Mouse (Mus musculus) frontal cortex, postnatal 14 days (tissue): ENCODE measurements around the gene Grin3b.
"Not testable (repeated sequence)": the region's sequence is repeated elsewhere in the genome, so short reads cannot be mapped to it uniquely, and the experiment has no call there.

ENCODE experiments used
- DNase-seq, 2 experiments: peaks; one replicate each; pipeline ENCODE4 v3.0.0; 2022; ENCODE audit warnings: low spot score in 2 of 2

Grin3b gene

GRCm38 (mm10) chr10:79936284-79936910 is 34.1 kb upstream of the Grin3b start:
- no peak for DNase-seq

- DNase-seq = no peak
Observed at GRCm38 (mm10) chr10:79936911-79937441, 33.5 kb upstream of the Grin3b start.

GRCm38 (mm10) chr10:79937775-79938526 is 32.6 kb upstream of the Grin3b start:
- DNase-seq = no peak

GRCm38 (mm10) chr10:79940749-79941148 is 29.8 kb upstream of the Grin3b start:
- no peak for DNase-seq

- no peak for DNase-seq
Observed at GRCm38 (mm10) chr10:79942988-79943387, 27.5 kb upstream of the Grin3b start.

- DNase-seq = no peak
Observed at GRCm38 (mm10) chr10:79943471-79943901, 27.0 kb upstream of the Grin3b start.

GRCm38 (mm10) chr10:79945507-79946234 is 24.8 kb upstream of the Grin3b start:
- DNase-seq = no peak

GRCm38 (mm10) chr10:79946752-79947322 is 23.7 kb upstream of the Grin3b start:
- no peak for DNase-seq

- no peak for DNase-seq
Observed at GRCm38 (mm10) chr10:79947502-79947901, 23.0 kb upstream of the Grin3b start.

- DNase-seq = no peak
Observed at GRCm38 (mm10) chr10:79949873-79950272, 20.6 kb upstream of the Grin3b start.

GRCm38 (mm10) chr10:79950661-79951060 is 19.9 kb upstream of the Grin3b start:
- DNase-seq = no peak

GRCm38 (mm10) chr10:79953946-79954345 is 16.6 kb upstream of the Grin3b start:
- no peak for DNase-seq

- no peak for DNase-seq
Observed at GRCm38 (mm10) chr10:79955691-79956090, 14.8 kb upstream of the Grin3b start.

GRCm38 (mm10) chr10:79956643-79957154 is 13.8 kb upstream of the Grin3b start:
- DNase-seq = no peak

- peak; percentile 56 to 69 for DNase-seq
Observed at GRCm38 (mm10) chr10:79958140-79958816, 12.2 kb upstream of the Grin3b start.

GRCm38 (mm10) chr10:79959412-79959811 is 11.1 kb upstream of the Grin3b start:
- DNase-seq = not testable (repeated sequence)

- DNase-seq = peak; percentile 99 to 100
Observed at GRCm38 (mm10) chr10:79959847-79960601, 10.5 kb upstream of the Grin3b start, which contains the start of gene Wdr18. TSS of gene Wdr18 (plus strand) at chr10:79960152.

- no peak for DNase-seq
Observed at GRCm38 (mm10) chr10:79960671-79961294, 9.7 kb upstream of the Grin3b start.

- no peak for DNase-seq
Observed at GRCm38 (mm10) chr10:79964727-79965126, 5.8 kb upstream of the Grin3b start.

GRCm38 (mm10) chr10:79965325-79965724 is 5.2 kb upstream of the Grin3b start:
- DNase-seq = no peak
